Mouse (Mus musculus): Measurements from ENCODE around the gene Pfkm. TPM values are rescaled to one million over a fixed set of nuclear protein-coding genes. Genes with fewer than 3 reads are reported as not detected.

Gene Pfkm
- polyA plus RNA-seq, 1 experiment = 401 TPM

GRCm38 (mm10) chr15:98107230-98107629, 14.8 kb downstream of the Pfkm start:
- peak overlapping the region; percentile 40 for H3K4me3 ChIP-seq
- TF ChIP-seq POLR2AphosphoS2 (IDR thresholded peaks at IDR 0.05; ENCODE audit: insufficient read length, low read depth) (no peak), TCF12 (IDR thresholded peaks at IDR 0.05; ENCODE audit: insufficient read depth, poor library complexity, severe bottlenecking) (no peak), POLR2A (IDR thresholded peaks at IDR 0.05; ENCODE audit: insufficient read length, low read depth) (no peak), MAX (IDR thresholded peaks at IDR 0.05; ENCODE audit: low read depth) (no peak), MYOD1 (IDR thresholded peaks at IDR 0.05; ENCODE audit: control insufficient read depth in 1 of 3, insufficient read length in 2 of 3, low read depth in 2 of 3) (no peak), E2F4 (IDR thresholded peaks at IDR 0.05; ENCODE audit: insufficient read depth) (no peak), USF1 (IDR thresholded peaks at IDR 0.05; ENCODE audit: low read depth) (no peak)
- H3K4me2 ChIP-seq (ENCODE audit: low read depth) = no peak overlapping the region
- no peaks in the 10 kb centered on the region for H3K36me3 ChIP-seq (ENCODE audit: control insufficient read depth, insufficient read depth)
- peaks cover 4% of the 10 kb centered on the region for H3K79me2 ChIP-seq (ENCODE audit: control insufficient read depth, insufficient read depth)
- peaks cover 30% of the 10 kb centered on the region for H3K27me3 ChIP-seq (ENCODE audit: control insufficient read depth, insufficient read depth, insufficient read length)
- H3ac ChIP-seq (ENCODE audit: control insufficient read depth, insufficient read length) = no peak overlapping the region

- Histone ChIP-seq H3K4me3 (peak overlapping the region; percentile 40), H3K4me2 (ENCODE audit: low read depth) (peak overlapping the region; percentile 85), H3K36me3 (ENCODE audit: control insufficient read depth, insufficient read depth) (no peaks in the 10 kb centered on the region), H3K79me2 (ENCODE audit: control insufficient read depth, insufficient read depth) (peaks cover 4% of the 10 kb centered on the region), H3K27me3 (ENCODE audit: control insufficient read depth, insufficient read depth, insufficient read length) (peaks cover 26% of the 10 kb centered on the region), H3ac (ENCODE audit: control insufficient read depth, insufficient read length) (peak overlapping the region; percentile 12)
- no peak for TF ChIP-seq SRF (IDR thresholded peaks at IDR 0.05; ENCODE audit: control insufficient read depth, insufficient read length, low read depth)
These were observed 15.4 kb downstream of the Pfkm start for GRCm38 (mm10) chr15:98107703-98108296.

GRCm38 (mm10) chr15:98108297-98109152, 16.1 kb downstream of the Pfkm start:
- Histone ChIP-seq H3K4me3 (peak overlapping the region; percentile 40), H3K4me2 (ENCODE audit: low read depth) (peak overlapping the region; percentile 85), H3K27me3 (ENCODE audit: control insufficient read depth, insufficient read depth, insufficient read length) (peaks cover 20% of the 10 kb centered on the region), H3ac (ENCODE audit: control insufficient read depth, insufficient read length) (peak overlapping the region; percentile 12), H3K79me2 (ENCODE audit: control insufficient read depth, insufficient read depth) (peaks cover 4% of the 10 kb centered on the region), H3K36me3 (ENCODE audit: control insufficient read depth, insufficient read depth) (no peaks in the 10 kb centered on the region)
- TF ChIP-seq POLR2AphosphoS2 (IDR thresholded peaks at IDR 0.05; ENCODE audit: insufficient read length, low read depth) (peak; percentile 59), USF1 (IDR thresholded peaks at IDR 0.05; ENCODE audit: low read depth) (no peak), MYOD1 (IDR thresholded peaks at IDR 0.05; ENCODE audit: control insufficient read depth in 1 of 3, insufficient read length in 2 of 3, low read depth in 2 of 3) (peak in 1 of 3 experiments; percentile 60), POLR2A (IDR thresholded peaks at IDR 0.05; ENCODE audit: insufficient read length, low read depth) (peak; percentile 81), MYOG (IDR thresholded peaks at IDR 0.05; ENCODE audit: control insufficient read depth in 1 of 3, insufficient read depth in 1 of 3, insufficient read length in 2 of 3, low read depth in 2 of 3) (peak in 1 of 3 experiments; percentile 16), REST (IDR thresholded peaks at IDR 0.05; ENCODE audit: insufficient read depth, insufficient read length) (no peak), E2F4 (IDR thresholded peaks at IDR 0.05; ENCODE audit: insufficient read depth) (no peak), TCF12 (IDR thresholded peaks at IDR 0.05; ENCODE audit: insufficient read depth, poor library complexity, severe bottlenecking) (no peak), CEBPB (IDR thresholded peaks at IDR 0.05; ENCODE audit: insufficient read depth, poor library complexity, severe bottlenecking) (no peak), TCF3 (IDR thresholded peaks at IDR 0.05; ENCODE audit: insufficient read length, low read depth) (no peak), MAX (IDR thresholded peaks at IDR 0.05; ENCODE audit: low read depth) (no peak), SRF (IDR thresholded peaks at IDR 0.05; ENCODE audit: control insufficient read depth, insufficient read length, low read depth) (peak; percentile 90)

DNA sequence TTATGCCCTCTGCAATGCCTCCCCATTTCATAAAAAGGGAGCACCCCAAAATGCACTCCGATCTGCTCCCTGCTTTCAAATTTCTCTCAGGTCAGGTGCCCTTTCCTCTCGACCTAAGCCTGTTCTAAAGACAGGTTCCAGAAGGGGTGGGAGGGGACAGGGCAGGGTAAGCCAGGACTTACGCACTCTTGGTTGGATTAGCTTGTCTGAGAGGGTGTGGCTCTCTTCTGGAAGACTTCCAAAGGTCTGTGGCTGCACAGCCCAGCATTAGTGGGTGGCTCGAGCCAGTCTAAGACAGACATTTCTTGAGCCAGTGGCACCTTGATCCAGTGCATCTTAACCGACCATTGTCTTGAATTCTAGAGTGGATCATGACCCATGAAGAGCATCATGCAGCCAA, 19.4 kb downstream of the Pfkm start:
- peak overlapping the region; percentile 9 for H3K4me3 ChIP-seq
- peaks cover 4% of the 10 kb centered on the region for H3K79me2 ChIP-seq (ENCODE audit: control insufficient read depth, insufficient read depth)
- TF ChIP-seq MYOG (IDR thresholded peaks at IDR 0.05; ENCODE audit: control insufficient read depth in 1 of 3, insufficient read depth in 1 of 3, insufficient read length in 2 of 3, low read depth in 2 of 3) (no peak), E2F4 (IDR thresholded peaks at IDR 0.05; ENCODE audit: insufficient read depth) (no peak), TCF12 (IDR thresholded peaks at IDR 0.05; ENCODE audit: insufficient read depth, poor library complexity, severe bottlenecking) (no peak), MYOD1 (IDR thresholded peaks at IDR 0.05; ENCODE audit: control insufficient read depth in 1 of 3, insufficient read length in 2 of 3, low read depth in 2 of 3) (peak in 1 of 3 experiments; percentile 15), POLR2A (IDR thresholded peaks at IDR 0.05; ENCODE audit: insufficient read length, low read depth) (peak; percentile 37), CEBPB (IDR thresholded peaks at IDR 0.05; ENCODE audit: insufficient read depth, poor library complexity, severe bottlenecking) (no peak), MAX (IDR thresholded peaks at IDR 0.05; ENCODE audit: low read depth) (no peak), SRF (IDR thresholded peaks at IDR 0.05; ENCODE audit: control insufficient read depth, insufficient read length, low read depth) (no peak), REST (IDR thresholded peaks at IDR 0.05; ENCODE audit: insufficient read depth, insufficient read length) (no peak), TCF3 (IDR thresholded peaks at IDR 0.05; ENCODE audit: insufficient read length, low read depth) (no peak), POLR2AphosphoS2 (IDR thresholded peaks at IDR 0.05; ENCODE audit: insufficient read length, low read depth) (peak; percentile 44), USF1 (IDR thresholded peaks at IDR 0.05; ENCODE audit: low read depth) (no peak)
- H3K27me3 ChIP-seq (ENCODE audit: control insufficient read depth, insufficient read depth, insufficient read length) = no peaks in the 10 kb centered on the region
- H3K36me3 ChIP-seq (ENCODE audit: control insufficient read depth, insufficient read depth) = no peaks in the 10 kb centered on the region
- H3ac ChIP-seq (ENCODE audit: control insufficient read depth, insufficient read length) = no peak overlapping the region
- peak overlapping the region; percentile 67 for H3K4me2 ChIP-seq (ENCODE audit: low read depth)

Data from myocyte (in vitro differentiated cells).